Mouse (Mus musculus) erythroblast, embryonic 14.5 days (primary cell): ENCODE results near the gene Ctdspl.

Source experiments
- GATA1 ChIP-seq: IDR thresholded peaks from 2 replicates; pipeline ENCODE4 v1.6.1; 2012; ENCODE audit warnings: low read length, inconsistent platforms, mixed read lengths
- TAL1 ChIP-seq: IDR thresholded peaks from 3 replicates; pipeline ENCODE4 v1.6.1; 2012; ENCODE audit warnings: low read length, inconsistent platforms, mixed read lengths

DNA sequence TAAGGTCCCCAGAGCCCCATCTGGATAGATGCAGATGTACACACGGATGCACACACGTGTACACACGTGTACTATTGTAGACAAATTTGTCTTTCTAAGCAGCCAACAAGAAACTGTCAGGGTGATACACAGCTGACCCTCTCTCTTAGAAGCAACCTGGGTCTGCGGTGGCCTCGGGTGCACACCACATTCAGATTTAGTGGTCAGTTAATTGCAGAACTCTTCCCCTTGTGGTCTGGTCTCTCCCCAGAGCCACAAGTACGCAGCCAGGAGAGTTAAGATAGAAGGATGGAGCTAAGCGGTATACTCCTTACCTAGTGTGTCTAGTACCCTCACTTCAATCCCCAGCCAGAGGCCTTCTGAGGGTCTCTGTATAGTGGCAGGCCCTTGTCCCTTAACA is 43.1 kb upstream of the Ctdspl start:
- TF ChIP-seq GATA1, result no peak
- no peak for TF ChIP-seq TAL1
